Mouse (Mus musculus) liver, embryonic 11.5 days (tissue): Measurements from ENCODE around the gene Trub2. TPM values are rescaled to one million over a fixed set of nuclear protein-coding genes. Genes with fewer than 3 reads are reported as not detected.

Experiments
- ATAC-seq: fragments of 200-750 bp; cut with Nextera tagmentation; replicated peaks from 2 replicates; pipeline ENCODE4 v1.8.0; 2017; ENCODE audit warnings: moderate number of reproducible peaks, mild to moderate bottlenecking, moderate TSS enrichment, moderate library complexity; ENCODE audit not compliant: low FRiP score
- DNase-seq: peaks from one replicate; pipeline ENCODE4 v3.0.0-alpha.2; 2017; ENCODE audit warnings: low spot score
- H3K27ac ChIP-seq: fragments of 300-500 bp; sonication (generic); 2 replicates; pipeline ENCODE4 v1.5.1; 2014; ENCODE audit warnings: mild to moderate bottlenecking, low read depth, low read length, control low read depth
- H3K27me3 ChIP-seq: fragments of 300-500 bp; sonication (generic); replicated peaks from 2 replicates; pipeline ENCODE4 v1.6.1; 2014; ENCODE audit warnings: low read length, mixed read lengths; ENCODE audit not compliant: control insufficient read depth, insufficient read depth
- H3K36me3 ChIP-seq: fragments of 300-500 bp; sonication (generic); 2 replicates; pipeline ENCODE4 v1.6.1; 2014; ENCODE audit warnings: mild to moderate bottlenecking, low read length, moderate library complexity, mixed read lengths; ENCODE audit not compliant: control insufficient read depth, insufficient read depth
- H3K4me1 ChIP-seq: fragments of 300-500 bp; sonication (generic); replicated peaks from 2 replicates; pipeline ENCODE4 v1.6.1; 2014; ENCODE audit warnings: low read length, mixed read lengths; ENCODE audit not compliant: control insufficient read depth, insufficient read depth
- H3K4me2 ChIP-seq: fragments of 300-500 bp; sonication (generic); 2 replicates; pipeline ENCODE4 v1.6.1; 2014; ENCODE audit warnings: mild to moderate bottlenecking, control low read depth, moderate library complexity
- H3K4me3 ChIP-seq: fragments of 300-500 bp; sonication (generic); 2 replicates; pipeline ENCODE4 v1.5.1; 2014; ENCODE audit warnings: low read depth, low read length, control low read depth
- H3K9ac ChIP-seq: fragments of 300-500 bp; sonication (generic); 2 replicates; pipeline ENCODE4 v1.6.1; 2014; ENCODE audit warnings: low read depth, low read length, control low read depth
- H3K9me3 ChIP-seq: fragments of 300-500 bp; sonication (generic); 2 replicates; pipeline ENCODE4 v1.6.1; 2016; ENCODE audit warnings: low read length, inconsistent platforms, mixed read lengths; ENCODE audit not compliant: control insufficient read depth
- WGBS: fragments of 180-500 bp; shearing (Covaris S2); extraction: QIAGEN DNeasy Blood & Tissue Kit; methylation state at CpG from one replicate; pipeline ENCODE4 v1.1.7; 2014; 5-methylcytosine and 5-hydroxymethylcytosine counted together
- polyA plus RNA-seq: library from polyadenylated mRNA; unstranded; fragments of >200 nt; fragmentation: Nextera tagmentation; extraction: Ambion mirVana; gene quantifications from 2 replicates; pipeline ENCODE4 v1.2.1, GENCODE M21; 2014

Trub2 gene
- polyA plus RNA-seq, 1 experiment from 2014 or later, result 29.0 TPM

DNA sequence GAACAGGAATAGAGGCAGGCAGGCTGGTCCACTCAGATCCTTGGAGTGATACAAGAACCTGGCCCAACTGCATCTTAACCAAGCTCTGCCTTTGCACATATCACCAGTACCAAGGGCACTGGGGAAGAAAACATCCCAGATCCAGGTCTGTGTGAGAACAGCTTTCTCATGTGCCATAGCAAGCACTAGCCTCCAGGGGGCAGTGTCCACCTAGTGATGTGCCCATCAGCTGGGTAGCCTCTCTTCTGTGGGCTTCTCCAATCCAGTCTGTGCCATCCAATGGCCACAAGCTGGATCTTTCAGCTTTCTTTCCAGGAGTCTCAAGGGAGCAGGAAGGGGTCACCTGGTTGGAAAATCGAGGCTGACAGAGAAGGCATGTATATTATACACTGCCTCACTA, 23.5 kb downstream of the Trub2 start:
- Histone ChIP-seq H3K9ac (no peak overlapping the region), H3K27me3 (peaks cover 8% of the 10 kb centered on the region), H3K9me3 (no peaks in the 10 kb centered on the region), H3K4me2 (no peak overlapping the region), H3K36me3 (no peaks in the 10 kb centered on the region), H3K27ac (no peak overlapping the region), H3K4me1 (no peaks in the 10 kb centered on the region), H3K4me3 (no peak overlapping the region)
- 4% methylated on average over 1 of the region's 1 CpGs for WGBS
- ATAC-seq, result no peak; the same call in 1 of the 2 replicates
- DNase-seq, result peak; percentile 65

DNA sequence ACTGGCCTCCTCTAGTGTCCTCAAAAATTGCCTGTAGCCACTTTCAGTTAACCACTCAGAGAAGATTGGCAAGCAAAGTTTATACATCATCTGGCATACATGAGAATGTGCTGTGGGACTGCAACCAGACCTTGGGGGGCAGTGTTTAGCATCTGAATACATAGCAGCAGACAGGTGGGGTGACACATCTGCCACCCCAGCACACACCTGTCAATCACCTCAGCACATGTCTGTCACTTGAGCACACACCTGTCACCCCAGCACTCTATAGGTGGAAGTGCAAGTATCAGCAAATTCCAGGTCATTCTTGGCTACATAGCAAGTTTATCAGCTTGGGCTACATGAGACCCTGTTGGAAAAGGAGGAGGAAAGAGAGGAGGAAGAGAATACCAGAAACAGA, 32.6 kb downstream of the Trub2 start:
- no peaks in the 10 kb centered on the region for H3K9me3 ChIP-seq
- H3K4me1 ChIP-seq, result no peaks in the 10 kb centered on the region
- peaks cover 24% of the 10 kb centered on the region for H3K27me3 ChIP-seq
- no peak overlapping the region for H3K4me2 ChIP-seq
- H3K27ac ChIP-seq, result no peak overlapping the region
- H3K4me3 ChIP-seq, result no peak overlapping the region
- no peak overlapping the region for H3K9ac ChIP-seq
- ATAC-seq (no peak), DNase-seq (no peak)
- no peaks in the 10 kb centered on the region for H3K36me3 ChIP-seq

DNA sequence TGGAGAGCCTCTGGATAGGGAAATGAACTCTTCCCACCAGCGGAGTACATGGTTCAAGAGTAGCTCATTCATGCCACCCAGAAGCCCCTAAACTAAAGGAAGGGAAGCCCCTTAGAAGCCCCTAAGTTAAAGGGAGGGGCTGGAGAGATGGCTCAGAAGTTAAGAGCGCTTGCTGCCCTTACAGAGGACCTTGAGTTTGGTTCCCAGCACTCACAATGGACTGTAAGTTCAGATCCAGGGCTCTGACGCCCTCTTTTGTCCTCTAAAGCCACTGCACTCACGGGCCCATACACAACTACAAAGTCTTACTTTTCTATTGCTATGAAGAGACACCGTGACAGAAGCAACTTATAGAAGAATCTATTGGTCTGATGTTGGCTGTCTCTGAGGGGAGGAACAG, 35.9 kb downstream of the Trub2 start:
- peaks cover 52% of the 10 kb centered on the region for H3K27me3 ChIP-seq
- H3K27ac ChIP-seq, result no peak overlapping the region

DNA sequence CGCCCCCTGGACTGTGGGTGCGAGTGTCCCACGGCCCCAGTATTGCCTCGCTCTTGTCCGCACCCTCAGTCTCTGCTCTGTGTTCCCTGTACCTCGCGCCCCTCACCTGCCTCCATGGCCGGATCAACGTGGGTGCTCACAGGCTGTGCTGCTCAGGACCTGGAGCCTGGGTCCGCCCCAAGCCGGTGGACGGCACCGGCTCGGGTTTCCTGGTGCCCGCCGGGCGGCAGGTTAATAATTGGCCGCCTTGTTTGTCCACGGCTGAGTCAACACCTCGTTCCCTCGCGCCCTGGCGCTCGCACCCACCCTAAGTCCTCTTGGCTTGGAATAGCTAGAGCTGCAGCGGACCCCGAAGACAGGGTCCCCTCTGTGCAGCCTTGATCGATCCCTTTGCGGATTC, 36.8 kb downstream of the Trub2 start, which contains the start of gene Gm13420:
Gm13420 (minus strand) TSS at position 189 of the 400 bp plus-strand sequence.
- no peaks in the 10 kb centered on the region for H3K9me3 ChIP-seq
- WGBS, result 12% methylated on average over 28 of the region's 28 CpGs
- peak within 1 kb of the TSS; percentile 29 for H3K4me3 ChIP-seq
- H3K27me3 ChIP-seq, result peaks cover 61% of the 10 kb centered on the region
- H3K9ac ChIP-seq, result peak within 1 kb of the TSS; percentile 22; the same call in 1 of the 2 replicates
- H3K27ac ChIP-seq, result no peak within 1 kb of the TSS
- DNase-seq, result no peak
- no peaks in the 10 kb centered on the region; the same call in none of the 2 replicates for H3K4me1 ChIP-seq
- H3K36me3 ChIP-seq, result no peaks in the 10 kb centered on the region
- peak within 1 kb of the TSS; percentile 54 for H3K4me2 ChIP-seq
- peak; percentile 36; the same call in 1 of the 2 replicates for ATAC-seq

More for the DNA sequence above, 35.9 kb downstream of the Trub2 start:
- Histone ChIP-seq H3K4me3 (no peak overlapping the region), H3K9me3 (no peaks in the 10 kb centered on the region), H3K4me2 (no peak overlapping the region), H3K4me1 (no peaks in the 10 kb centered on the region; the same call in none of the 2 replicates), H3K9ac (no peak overlapping the region), H3K36me3 (no peaks in the 10 kb centered on the region)
- ATAC-seq, result no peak
- DNase-seq, result no peak
- WGBS, result 79% methylated on average over 5 of the region's 5 CpGs

DNA sequence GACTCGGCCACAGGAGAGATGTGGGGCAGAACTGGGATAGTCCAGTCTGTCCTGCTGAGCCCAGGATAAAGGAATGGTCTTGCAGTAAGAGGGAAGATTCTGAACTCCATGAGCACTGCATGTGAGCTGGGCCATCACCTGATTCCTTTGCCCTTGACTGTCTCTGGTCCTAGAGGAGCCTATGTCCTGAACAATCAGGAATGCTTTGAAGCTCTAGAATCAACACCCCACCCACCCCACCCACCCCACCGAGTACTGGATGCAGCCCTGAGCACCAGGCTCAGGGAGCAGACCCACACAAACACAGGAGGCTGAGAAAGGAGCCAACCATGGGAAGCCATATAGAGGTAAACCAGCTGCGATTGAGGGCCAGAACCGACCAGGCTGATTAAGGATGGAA, 39.8 kb downstream of the Trub2 start:
- WGBS, result 70% methylated on average over 4 of the region's 4 CpGs
- H3K27ac ChIP-seq, result no peak overlapping the region
- H3K4me2 ChIP-seq, result no peak overlapping the region
- no peak overlapping the region for H3K9ac ChIP-seq
- no peaks in the 10 kb centered on the region for H3K9me3 ChIP-seq
- H3K4me1 ChIP-seq, result no peaks in the 10 kb centered on the region; the same call in none of the 2 replicates
- H3K4me3 ChIP-seq, result no peak overlapping the region
- no peak for ATAC-seq
- peaks cover 72% of the 10 kb centered on the region for H3K27me3 ChIP-seq
- DNase-seq, result no peak
- H3K36me3 ChIP-seq, result no peaks in the 10 kb centered on the region

DNA sequence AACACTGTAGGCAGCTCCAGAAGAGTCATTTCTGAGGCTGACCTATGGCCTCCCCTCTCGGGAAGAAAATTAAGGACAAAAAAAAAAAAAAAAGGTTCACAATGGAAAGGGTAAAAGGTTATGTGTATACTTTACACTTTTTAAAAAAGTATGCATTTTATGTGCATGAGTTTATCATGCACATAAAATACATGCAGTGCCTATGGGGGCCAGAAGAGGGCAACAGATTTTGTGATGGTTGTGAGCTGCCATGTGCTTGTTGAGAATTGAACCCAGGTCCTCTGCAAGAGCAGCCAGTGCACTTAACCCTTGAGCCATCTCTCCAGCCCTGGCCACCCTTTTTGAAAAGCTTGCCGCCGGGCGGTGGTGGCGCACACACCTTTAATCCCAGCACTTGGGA, 40.5 kb downstream of the Trub2 start:
- Histone ChIP-seq H3K4me2 (no peak overlapping the region), H3K36me3 (no peaks in the 10 kb centered on the region), H3K27ac (no peak overlapping the region), H3K9me3 (no peaks in the 10 kb centered on the region), H3K27me3 (peaks cover 68% of the 10 kb centered on the region), H3K4me3 (no peak overlapping the region), H3K9ac (no peak overlapping the region), H3K4me1 (no peaks in the 10 kb centered on the region; the same call in none of the 2 replicates)
- DNase-seq (no peak), ATAC-seq (no peak)
- 45% methylated on average over 5 of the region's 5 CpGs for WGBS

DNA sequence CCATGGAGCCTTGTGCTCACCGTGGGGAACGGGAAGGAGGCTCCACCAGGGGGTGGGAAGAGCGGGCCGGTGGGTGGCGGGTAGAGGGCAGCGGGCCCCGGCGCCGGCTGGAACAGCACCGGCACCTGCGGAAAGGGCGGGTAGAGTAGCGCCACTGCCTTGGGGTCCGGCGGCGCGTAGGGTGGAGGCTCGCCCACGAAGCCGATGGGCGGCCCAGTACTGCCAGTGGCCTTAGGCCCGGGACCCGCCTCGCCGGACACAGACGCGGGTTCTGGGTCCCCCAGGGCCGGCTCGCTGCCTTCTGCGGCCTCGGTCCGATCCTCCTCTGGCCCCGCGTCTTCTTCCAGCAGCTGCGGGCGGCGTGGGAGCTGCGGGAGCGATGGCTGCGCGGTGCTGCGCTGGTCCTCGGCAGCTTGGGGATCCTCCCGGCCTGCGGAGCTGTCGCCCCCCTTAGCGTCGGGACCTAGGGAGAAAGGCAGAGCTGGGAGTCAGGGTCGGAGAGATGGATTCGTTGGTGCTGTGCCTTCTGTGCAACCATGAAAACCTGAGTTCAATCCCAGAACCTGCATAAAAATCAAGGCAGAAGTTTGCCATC, 41.0 kb downstream of the Trub2 start:
- H3K4me2 ChIP-seq, result peak overlapping the region; percentile 54
- DNase-seq (no peak), ATAC-seq (no peak)
- peaks cover 64% of the 10 kb centered on the region for H3K27me3 ChIP-seq
- no peaks in the 10 kb centered on the region for H3K9me3 ChIP-seq
- peak overlapping the region; percentile 34 for H3K4me3 ChIP-seq
- WGBS, result 8% methylated on average over 50 of the region's 50 CpGs
- H3K27ac ChIP-seq, result no peak overlapping the region
- no peak overlapping the region for H3K9ac ChIP-seq
- H3K4me1 ChIP-seq, result no peaks in the 10 kb centered on the region; the same call in none of the 2 replicates
- H3K36me3 ChIP-seq, result no peaks in the 10 kb centered on the region

DNA sequence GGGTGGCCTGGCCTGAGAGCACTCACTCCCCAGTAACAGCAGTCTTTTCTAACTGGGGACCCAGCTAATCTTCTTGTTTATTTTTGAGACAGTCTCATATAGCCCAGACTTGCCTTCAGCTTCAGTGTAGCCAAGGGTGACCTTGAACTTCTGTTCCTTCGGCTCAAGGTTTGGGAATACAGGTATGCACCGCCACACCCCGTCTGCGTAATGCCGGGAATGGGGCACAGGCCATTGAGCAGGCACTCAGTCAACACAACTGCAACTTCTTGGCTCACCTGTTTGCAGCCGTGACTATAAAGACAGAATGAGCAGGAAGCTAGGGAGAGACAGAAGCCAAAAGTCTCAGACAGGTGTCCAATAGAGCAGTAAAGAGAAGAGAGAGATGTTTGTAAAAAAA, 44.0 kb downstream of the Trub2 start:
- Histone ChIP-seq H3K4me1 (no peaks in the 10 kb centered on the region; the same call in 1 of the 2 replicates), H3K9ac (no peak overlapping the region), H3K36me3 (no peaks in the 10 kb centered on the region), H3K27me3 (peaks cover 35% of the 10 kb centered on the region), H3K4me3 (no peak overlapping the region), H3K4me2 (no peak overlapping the region), H3K27ac (no peak overlapping the region), H3K9me3 (no peaks in the 10 kb centered on the region)
- 89% methylated on average over 6 of the region's 6 CpGs for WGBS
- DNase-seq (no peak), ATAC-seq (no peak)

DNA sequence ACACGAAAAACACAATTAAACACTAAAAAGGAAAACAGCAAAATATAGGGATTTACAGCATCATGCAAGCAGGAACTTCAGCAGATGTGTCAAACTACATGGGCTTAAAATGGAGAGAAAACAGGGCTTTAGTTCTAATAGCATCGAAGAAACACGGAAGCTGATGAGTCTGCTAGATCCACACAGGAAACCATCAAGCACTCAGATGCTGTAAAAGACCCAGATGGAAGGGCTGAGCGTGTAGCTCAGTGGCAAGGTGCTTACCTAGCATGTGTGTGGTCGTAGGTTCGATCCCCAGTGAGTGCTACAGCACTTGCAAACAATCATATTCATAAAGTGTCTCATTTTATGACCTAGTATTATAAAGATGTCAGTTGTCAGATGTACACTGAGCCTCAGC, 47.1 kb downstream of the Trub2 start:
- no peak for DNase-seq

More for the DNA sequence above, 47.1 kb downstream of the Trub2 start:
- no peaks in the 10 kb centered on the region for H3K9me3 ChIP-seq
- peaks cover 3% of the 10 kb centered on the region for H3K4me1 ChIP-seq
- H3K4me3 ChIP-seq, result no peak overlapping the region
- no peak overlapping the region for H3K9ac ChIP-seq
- H3K27ac ChIP-seq, result no peak overlapping the region
- ATAC-seq, result no peak
- 88% methylated on average over 6 of the region's 6 CpGs for WGBS
- H3K27me3 ChIP-seq, result peaks cover 8% of the 10 kb centered on the region
- H3K36me3 ChIP-seq, result peaks cover 4% of the 10 kb centered on the region
- no peak overlapping the region for H3K4me2 ChIP-seq
